Mouse (Mus musculus) MEL (cell line): Measurements from ENCODE around the gene Spryd7.

Experiments
- CTCF ChIP-seq, 3 experiments: IDR thresholded peaks in 2 of 3; conservative IDR thresholded peaks in 1 of 3; 2 replicates each; pipeline ENCODE4 v1.5.1; 2011 to 2012; ENCODE audit warnings: low read length in 3 of 3, low read depth in 2 of 3, mild to moderate bottlenecking in 2 of 3, improper control_type of control experiment in 1 of 3, inconsistent platforms in 1 of 3, mixed read lengths in 1 of 3, moderate library complexity in 1 of 3; ENCODE audit not compliant: control insufficient read depth in 1 of 3, insufficient read depth in 1 of 3, poor library complexity in 1 of 3, severe bottlenecking in 1 of 3
- EP300 ChIP-seq, 2 experiments: IDR thresholded peaks; 2 replicates each; pipeline ENCODE4 v1.6.1; 2011; ENCODE audit warnings: improper control_type of control experiment in 2 of 2, low read length in 2 of 2, low read depth in 1 of 2, mild to moderate bottlenecking in 1 of 2
- GATA1 ChIP-seq: IDR thresholded peaks from 2 replicates; pipeline ENCODE4 v1.6.1; 2011; ENCODE audit warnings: low read depth, low read length, improper control_type of control experiment
- MAX ChIP-seq: IDR thresholded peaks from 2 replicates; pipeline ENCODE4 v1.6.1; 2011; ENCODE audit warnings: low read length, improper control_type of control experiment
- POLR2A ChIP-seq, 2 experiments: IDR thresholded peaks; 2 replicates each; pipeline ENCODE4 v1.6.1; 2011 to 2012; ENCODE audit warnings: low read length in 2 of 2, mild to moderate bottlenecking in 2 of 2, control low read depth in 1 of 2, improper control_type of control experiment in 1 of 2, low read depth in 1 of 2, moderate library complexity in 1 of 2; ENCODE audit not compliant: control insufficient read depth in 1 of 2, insufficient read depth in 1 of 2, poor library complexity in 1 of 2
- USF1 ChIP-seq: IDR thresholded peaks from 2 replicates; pipeline ENCODE4 v1.6.1; 2014; ENCODE audit warnings: low read depth, mild to moderate bottlenecking, inconsistent platforms, low read length, improper control_type of control experiment, moderate library complexity
- USF2 ChIP-seq, 2 experiments: IDR thresholded peaks; 2 replicates each; pipeline ENCODE4 v1.6.1; 2011 to 2012; ENCODE audit warnings: improper control_type of control experiment in 2 of 2, low read length in 2 of 2, borderline replicate concordance in 1 of 2, inconsistent platforms in 1 of 2, low read depth in 1 of 2, mild to moderate bottlenecking in 1 of 2; ENCODE audit not compliant: insufficient read depth in 1 of 2

DNA sequence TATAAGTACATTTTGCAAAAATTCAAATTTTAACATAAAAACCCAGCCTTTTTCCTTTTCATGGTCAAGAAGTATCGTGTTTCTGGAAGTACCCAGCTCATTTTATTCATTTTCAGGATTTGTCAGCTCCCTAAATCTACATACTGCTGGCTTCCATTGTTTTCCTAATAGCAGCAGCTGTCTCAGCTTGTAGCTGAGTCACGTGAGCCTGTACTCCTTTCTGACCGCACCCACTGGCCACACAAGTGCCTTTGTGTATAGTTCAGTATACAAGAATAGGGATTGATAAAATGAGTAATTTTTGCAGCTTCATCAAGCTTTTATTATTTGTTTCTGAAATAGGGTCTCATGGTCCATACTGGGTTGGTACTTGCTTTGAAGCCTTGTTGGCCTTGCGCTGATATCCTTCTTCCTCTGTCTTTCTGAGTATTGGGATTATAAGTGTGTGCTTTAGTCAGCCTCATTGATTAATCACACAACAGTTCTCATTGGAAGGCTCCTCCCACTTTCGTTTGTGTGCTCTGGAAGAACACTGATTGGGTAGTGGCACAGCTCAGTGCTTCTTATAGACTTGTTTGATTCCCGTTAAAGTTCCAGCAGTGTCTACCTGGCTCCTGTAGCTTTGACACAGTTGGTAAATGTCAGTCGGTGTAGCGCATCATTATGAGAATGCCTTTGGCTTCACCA lies 46.5 kb upstream of the Spryd7 start:
- TF ChIP-seq EP300 (IDR thresholded peaks at IDR 0.05; ENCODE audit: low read depth in 1 of 2, low read length in 2 of 2) (no peak), MAX (no peak), USF1 (no peak), POLR2A (IDR thresholded peaks at IDR 0.05; ENCODE audit: control insufficient read depth in 1 of 2, insufficient read depth in 1 of 2, low read depth in 1 of 2, low read length in 2 of 2, poor library complexity in 1 of 2) (no peak), GATA1 (no peak), USF2 (IDR thresholded peaks at IDR 0.05; ENCODE audit: borderline replicate concordance in 1 of 2, insufficient read depth in 1 of 2, low read depth in 1 of 2, low read length in 2 of 2) (no peak), CTCF (IDR thresholded peaks at IDR 0.05 in 2 of 3, conservative IDR thresholded peaks at IDR 0.05 in 1 of 3; ENCODE audit: control insufficient read depth in 1 of 3, insufficient read depth in 1 of 3, low read depth in 2 of 3, low read length in 3 of 3, poor library complexity in 1 of 3, severe bottlenecking in 1 of 3) (no peak)
